Mouse (Mus musculus): ENCODE measurements around the gene Fbln1.

Gene Fbln1

DNA sequence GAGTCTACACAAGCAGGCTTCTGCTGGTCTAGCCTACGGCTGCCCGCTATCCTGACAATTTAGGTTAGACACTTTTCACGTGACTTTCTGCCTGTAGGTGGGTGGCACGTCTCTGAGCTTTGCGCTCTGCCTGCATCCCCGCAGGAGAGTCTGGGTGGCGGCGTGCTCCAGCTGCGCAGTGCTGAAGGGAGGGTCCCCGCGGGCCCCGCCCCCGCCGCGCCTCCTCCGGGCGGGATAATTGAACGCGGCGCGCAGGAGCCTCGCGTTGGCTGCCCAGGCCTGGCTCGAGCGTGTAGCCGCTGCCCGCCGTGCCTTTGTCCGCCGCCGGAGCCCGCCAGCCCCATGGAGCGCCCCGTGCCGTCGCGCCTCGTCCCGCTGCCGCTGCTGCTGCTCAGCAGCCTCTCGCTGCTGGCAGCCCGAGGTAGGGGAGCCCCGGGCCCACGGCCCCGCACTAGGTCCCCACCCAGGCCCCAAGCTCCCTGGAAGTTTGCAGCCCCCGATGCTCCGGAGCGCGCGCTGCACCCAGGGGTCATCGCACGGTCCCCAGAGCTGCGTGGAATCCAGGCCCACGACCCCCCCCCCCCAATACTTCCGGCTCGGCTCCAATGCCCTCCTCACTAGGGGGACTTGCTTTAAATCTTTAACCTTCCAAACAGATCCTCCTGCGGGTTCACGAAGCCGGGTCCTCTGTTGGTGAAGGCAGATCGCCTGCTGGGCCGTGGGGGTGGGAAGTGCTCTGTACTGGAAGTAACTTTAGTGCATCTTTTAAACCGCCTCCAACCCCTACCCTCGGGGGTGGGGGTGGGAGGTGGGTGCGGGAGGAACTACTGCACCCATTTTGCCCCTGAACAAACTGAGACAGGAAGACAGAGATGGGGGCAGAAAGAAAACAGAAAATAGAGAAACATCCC lies at the start of gene Fbln1:
Gene Fbln1, plus strand, starts transcription at position 158 of the 911 bp plus-strand sequence.
- peak; percentile 90 for DNase-seq

DNA sequence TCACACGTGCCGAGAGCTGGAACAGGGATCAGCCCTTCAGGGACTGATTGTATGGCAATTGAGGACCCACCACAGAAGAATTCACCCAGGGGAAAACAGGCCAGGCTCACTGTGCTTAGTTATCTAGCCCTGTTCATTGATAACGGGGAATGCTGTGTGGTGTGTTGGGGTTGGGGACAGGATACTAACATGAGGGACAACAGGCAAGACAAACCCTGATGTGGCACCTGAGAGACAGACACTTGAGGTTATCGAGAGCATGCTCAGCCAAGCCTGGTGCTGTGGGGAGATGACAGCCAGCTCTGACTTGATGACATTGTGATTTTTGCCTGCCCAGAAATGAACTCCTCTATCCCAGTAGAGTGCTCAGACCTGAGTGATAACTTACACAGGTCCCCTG lies 49.6 kb upstream of the Fbln1 start:
- DNase-seq, result no peak

DNA sequence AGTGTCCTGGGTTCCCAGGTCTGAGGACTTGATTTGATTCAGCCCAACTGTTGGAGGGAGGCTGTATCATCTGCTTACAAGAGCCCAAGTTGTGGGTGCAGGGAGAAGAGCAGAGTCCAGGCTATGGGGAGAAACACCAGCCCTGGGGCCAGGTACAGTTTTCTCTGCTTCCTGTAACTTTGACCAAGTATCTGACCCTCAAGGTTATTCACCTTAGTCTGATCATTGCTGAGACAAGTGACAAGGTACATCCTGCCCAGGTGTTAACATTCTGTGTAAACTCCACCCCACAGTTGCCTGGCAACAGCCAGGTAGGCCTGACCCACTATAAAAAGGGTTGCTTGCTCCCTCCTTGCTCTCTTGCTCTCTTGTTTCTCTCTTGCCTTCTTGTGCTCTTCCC lies 44.3 kb upstream of the Fbln1 start:
- DNase-seq, result no peak

DNA sequence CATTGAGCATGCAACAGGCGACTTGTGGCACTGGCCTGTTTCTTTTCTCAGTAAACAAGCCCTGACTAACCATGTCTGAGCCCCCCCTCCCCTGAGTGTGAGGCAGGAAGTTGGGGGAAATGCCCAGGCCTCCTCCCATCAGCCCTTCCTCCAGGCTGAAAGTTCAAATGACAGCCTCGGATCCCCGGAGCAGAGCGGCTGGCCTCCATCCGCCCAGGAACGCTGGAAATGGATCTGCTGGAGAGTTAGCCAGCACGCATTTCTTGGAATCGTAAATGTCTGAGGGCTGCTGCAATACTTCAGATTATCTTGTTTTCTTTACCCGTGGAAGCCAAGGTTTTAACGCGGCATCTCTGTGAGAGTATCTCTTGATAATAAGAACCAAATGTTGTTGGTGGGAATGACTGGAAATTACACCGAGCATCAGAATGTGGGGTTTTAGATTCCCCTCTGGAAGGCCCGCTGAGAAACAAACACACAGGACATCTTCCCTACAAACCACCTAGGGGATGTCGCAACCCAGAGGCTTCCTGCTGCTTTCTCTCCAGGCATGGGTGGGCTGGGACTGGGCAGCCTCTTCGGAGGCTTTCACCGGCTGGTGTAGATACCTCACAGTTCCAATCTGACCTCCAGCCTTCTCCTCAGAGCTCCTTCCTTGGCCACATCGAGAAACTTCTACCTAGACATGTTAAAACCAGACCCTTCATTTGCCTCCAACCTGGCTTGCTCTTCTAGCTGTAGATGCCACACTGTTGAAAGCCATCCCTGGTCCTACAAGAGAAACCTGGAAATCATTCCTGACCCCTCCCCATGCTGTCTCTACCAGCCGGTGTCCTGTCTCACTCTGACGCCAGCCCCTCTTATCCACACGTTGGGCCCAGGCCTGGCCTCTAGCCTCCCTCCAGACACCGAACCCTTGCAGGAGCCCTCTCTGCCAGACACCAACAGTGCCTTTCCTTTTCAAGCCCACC lies 42.8 kb upstream of the Fbln1 start:
- no peak for DNase-seq

DNA sequence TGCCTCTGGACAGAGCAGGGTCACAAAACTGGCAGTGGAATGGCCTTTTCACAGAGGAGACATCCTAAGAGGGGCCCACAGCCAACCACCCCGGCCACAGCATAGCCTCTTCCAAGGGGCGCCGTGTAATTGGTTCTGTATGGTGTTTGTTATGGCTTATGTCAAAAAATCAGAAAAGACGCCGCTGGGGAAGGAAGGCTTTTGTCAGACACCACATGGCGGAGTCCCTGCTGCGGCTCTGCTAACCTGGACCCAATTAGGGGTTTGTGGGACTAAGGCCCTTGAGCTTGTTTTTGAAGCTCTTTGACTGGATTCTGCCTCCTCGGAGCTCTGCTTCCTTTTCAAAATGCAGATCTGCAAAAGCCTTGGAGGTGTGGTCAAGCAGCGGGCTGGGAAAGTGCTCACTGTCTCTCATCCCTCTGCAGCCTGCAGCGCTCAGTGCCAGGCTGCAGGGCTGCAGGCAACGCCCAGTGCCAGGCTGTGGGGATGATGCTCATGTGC lies 39.3 kb upstream of the Fbln1 start:
- DNase-seq, result peak; percentile 35

DNA sequence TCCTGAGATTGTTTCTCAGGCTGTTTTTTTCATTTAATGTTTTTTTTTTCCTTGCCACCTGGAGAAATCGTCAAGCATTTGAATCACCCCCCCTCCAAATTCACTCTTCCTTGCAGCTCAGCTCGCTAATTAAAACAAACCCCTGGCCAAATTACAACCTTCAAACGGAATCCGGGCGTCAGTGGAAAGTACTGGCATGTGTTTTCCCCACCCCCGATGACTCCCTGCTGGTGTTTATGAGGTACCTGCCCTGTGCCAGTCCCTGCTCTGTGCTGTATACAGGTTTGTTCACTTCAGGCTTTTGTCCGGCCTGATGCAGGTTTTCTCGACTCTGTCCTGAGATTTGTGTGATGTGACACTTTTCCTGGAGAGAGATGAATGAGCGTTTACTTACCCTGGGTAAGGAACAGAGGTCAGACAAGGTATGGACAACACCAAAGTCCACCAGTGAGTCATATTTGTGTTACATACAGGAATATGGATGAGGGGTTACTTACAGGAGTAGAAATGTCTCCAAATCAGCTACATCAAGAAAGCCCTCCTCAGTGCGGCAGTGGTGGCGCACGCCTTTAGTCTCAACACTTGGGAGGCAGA lies 38.6 kb upstream of the Fbln1 start:
- DNase-seq, result no peak

DNA sequence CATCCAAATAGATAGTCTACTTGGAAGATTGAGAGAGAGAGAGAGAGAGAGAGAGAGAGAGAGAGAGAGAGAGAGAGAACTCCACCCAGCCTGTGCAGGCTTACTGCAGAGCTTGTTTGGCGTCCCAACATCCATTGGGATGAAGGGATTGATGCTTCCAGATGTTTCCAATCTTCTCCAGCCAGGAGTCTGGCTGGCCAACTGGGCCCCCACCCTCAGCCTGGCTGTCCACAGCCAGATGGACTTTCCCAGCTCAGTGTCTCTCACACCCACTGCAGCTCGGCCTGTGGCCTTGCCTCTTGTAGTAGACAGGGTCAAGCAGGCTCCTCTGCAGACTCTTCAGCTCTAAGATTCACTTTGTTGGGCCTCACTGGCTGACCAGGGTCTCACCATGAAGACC lies 33.7 kb upstream of the Fbln1 start:
- no peak for DNase-seq

DNA sequence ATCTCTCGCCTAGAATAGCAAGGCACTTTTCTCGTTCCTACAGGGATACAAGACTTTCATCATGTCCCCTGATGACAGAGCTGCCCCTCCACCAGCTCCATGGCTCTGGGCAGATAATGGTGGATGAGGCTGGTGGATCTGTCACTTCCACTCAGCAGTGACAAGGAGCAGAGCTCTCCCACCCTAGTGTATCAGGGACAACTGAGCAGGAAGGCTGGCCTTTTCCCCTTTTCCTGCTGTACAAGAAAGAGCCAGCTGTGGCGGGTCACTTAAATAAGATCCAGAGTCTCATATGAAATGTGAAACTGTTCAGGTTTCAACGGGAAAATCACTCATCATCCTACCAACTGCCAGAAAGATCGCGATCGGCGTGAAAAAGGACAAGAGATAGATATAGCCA lies 32.3 kb upstream of the Fbln1 start:
- DNase-seq, result peak; percentile 55

DNA sequence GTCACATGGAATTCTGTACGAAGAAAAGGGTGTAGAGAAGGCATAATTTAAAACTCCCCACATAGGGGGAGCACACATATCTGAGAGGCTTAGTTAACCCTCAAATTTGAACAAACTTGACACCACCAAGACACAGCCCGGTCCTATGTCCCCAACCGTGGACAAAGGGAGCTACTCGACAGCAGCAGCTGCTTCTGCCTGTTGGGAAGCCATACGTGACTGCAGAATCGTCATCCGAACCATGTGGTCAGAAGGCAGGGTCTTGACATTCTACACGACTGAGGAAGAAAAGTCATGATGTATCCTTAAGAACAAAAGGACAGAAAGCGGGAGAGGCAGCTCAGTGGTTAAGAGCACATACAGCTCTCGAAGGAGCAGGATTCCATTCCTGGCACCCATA lies 31.7 kb upstream of the Fbln1 start:
- no peak for DNase-seq

DNA sequence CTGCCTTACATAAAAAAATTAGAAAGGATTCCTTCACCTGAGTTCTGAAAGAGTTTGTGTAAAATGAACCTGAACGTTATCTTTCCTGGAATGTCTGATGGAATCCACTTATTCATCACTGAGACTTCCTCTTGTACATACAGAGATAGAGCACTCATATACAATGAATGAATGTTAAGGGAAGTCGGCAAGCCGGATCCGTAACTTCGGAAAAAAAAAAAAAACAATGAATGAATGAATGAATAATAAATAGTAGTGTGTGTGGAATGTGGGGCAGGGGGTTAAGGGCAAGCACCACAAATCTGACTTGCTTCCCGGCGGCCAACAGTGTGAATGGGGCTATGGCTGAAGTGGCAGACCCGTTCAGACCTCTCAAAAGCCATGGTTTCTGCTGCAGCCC lies 28.2 kb upstream of the Fbln1 start:
- DNase-seq, result peak; percentile 31

DNA sequence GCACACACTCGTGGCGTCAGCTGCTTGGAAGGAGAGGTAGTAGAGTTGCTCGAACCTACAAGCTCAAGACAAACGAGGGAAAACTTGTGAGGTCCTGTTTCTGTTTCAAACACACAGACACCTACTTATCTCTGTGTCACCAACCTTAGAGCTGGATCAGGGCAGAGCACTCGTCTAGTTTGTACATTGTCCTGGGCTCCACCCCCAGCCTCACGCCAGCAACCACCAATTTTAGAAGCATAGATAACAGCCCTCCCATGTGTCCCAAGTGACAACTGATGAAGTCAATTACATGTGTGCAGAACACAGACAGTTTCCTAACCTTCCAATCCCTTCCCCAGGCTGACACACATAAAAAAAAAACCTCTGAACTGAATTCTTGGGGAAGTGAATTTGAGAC lies 27.6 kb upstream of the Fbln1 start:
- DNase-seq, result no peak

DNA sequence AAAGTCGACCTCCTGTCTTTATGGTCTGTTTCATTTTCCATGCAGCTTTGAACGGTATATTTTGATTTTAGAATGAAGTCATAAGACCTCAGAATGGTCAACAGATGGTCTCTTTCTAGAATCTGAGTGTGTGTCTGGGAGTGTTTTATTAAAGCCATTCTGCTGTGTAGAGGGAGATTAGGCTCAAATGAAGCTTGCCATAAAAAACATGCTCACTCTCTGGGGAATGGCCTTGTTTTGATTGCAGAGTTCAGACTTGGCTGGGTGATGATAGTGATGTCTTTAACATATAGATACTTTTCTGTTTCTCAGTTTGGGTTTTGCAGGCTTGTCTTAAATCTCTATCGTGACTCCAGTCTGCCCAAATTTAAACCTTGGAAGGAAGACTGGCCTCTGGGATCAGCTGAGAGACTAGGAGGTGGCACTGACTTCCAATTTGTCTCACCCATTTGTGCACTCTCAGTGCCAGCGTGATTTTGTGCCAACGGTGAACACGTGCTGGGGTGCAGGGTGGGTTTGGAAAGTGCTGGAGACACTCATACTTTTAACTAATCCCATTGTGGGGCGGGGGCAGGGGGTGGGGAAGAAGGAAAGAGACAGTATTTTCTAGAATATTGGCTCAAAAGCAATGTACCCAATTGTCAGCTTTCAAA lies 26.1 kb upstream of the Fbln1 start:
- no peak for DNase-seq

DNA sequence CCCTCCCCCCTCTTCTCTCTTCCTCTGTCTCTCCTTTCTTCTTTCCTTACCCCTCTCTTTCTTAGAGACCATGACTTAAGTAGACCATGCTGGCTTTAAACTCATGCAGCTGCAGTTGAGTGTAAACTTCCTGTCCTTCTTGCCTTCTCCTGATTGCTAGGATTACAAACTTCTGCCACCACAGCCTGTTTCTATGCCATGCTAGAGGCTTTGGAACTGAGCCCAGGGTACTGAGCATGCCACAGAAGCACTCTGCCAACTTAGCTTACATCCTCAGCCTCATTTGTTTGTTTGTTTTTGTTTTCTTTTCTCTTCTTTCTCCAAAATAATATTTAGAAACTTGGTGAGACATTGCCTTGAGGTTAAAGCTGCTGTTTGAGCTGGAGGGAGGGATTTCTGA lies 25.4 kb upstream of the Fbln1 start:
- no peak for DNase-seq

DNA sequence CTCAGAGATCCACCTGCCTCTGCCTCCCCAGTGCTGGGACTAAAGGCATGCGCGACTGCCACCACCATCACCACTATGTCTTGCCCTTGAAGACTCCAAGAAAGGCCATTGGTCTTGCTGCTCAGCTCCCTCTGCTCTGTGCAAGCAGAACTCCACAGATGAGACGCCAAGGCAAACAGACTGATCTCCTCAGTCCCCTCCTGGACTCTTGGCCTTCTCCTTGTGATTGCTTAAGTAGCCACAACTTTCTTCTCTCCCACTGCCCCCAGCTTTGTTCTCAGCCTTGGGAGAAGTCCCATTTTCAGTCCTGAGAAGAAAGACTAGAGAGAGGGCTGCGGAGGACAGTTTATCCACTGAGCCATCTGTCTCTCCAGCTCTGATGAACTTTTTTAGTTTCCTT lies 23.7 kb upstream of the Fbln1 start:
- DNase-seq, result no peak

DNA sequence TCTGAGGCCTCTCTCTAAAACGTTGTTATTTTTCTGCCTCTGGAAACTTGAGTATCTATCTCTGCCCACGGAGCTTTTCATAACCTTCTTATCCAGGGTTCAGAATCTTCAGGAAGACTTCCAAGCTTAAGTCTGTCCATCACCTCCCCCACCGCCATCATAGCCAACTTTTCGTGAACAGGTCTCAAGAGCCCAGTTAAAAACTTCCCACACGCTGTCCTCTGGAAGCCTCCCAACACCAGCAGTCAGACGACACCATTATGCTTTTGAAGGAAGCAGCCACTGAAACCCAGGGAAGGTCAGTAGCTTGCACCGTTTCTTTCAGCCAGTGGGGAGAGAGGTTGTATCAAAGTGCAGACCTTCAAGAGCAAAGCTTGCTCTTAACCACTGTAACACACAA lies 18.8 kb upstream of the Fbln1 start:
- DNase-seq, result no peak

DNA sequence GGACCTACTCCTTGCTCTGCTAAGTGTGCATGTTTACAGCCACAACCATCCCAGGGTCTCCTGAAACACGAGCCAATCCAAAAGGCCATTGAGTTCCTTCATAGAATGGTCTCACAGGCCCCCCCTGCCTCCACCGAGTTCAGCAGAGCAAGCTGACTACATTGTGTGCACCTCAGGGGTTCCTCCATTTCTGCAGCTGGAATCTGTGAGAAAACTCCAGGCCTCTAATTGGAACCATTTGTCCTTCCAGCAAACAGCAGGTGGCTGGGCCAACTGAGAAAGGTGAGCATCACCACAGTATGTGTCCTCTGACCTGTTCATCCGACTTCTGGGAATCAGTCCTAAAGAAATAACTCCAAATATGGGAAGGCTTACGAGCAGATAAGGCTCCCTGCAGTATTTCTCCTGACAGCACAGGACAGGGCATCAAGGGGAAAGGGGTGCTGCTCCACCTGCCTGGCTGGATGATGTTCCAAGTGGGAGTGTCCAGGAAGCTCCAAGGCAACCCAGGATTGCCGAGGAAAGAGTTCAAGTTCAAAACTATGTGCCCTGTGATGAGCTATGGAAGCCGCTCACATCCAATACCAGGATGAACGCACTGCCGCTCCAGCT lies 17.5 kb upstream of the Fbln1 start:
- no peak for DNase-seq

DNA sequence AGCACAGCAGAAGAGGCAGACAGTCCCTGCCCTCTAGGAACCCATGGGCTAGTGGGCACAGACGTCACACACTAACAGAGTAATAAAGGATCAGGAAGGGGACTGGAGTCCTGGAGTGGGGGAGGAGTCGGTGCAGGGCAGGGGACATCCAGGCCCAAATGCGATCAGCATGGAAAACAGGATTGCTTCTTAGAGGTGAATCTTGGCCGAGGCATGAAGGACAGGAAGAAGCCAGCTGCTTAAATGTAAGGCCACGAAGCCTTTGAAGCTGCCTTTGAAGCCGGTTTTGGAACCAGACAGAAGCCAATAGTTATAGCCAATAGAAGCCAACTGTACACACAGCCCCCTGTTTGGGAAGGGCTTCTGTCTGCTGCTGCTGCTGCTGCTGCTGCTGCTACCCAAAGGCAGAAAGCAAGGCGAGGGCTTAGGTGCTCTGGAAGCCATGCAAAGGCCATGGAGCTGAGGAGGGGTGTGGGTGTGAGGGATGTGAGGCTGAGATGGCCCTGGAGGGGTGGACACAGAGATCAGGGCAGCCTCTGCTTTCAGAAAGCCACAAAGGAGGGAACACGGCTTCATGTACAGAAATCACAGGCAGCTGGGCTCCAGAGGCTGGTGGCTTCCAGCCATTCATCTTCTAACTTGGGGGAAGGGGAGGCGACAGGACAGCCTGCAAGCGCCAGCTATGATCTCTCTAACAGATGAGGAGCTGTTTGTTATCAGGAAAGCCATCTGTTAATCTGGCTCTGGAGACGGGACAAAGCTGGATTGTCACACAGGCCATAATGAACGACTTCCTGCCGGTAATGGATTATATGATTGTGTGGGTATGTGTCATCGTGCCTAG lies 5.1 kb upstream of the Fbln1 start:
- peak; percentile 52 for DNase-seq

DNA sequence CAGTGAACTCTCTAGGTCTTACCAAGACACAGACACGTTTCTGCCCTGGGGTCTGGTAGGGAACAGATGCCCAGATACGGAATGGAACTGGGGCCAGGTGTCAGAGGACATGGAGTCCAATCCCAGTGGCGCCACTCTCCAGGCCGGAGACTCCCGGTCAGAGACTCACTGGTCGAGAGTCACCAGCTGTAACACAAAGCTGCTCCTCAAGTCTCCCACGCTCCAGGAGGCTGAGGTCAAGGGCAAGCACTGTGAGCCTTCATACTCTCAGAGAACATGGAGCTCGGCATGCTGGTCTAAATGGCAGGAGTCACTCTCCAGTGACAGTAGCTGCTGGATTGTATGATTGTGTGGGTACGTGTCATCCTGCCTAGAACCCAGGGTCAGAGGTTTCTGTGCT lies 3.5 kb upstream of the Fbln1 start:
- DNase-seq, result no peak

DNA sequence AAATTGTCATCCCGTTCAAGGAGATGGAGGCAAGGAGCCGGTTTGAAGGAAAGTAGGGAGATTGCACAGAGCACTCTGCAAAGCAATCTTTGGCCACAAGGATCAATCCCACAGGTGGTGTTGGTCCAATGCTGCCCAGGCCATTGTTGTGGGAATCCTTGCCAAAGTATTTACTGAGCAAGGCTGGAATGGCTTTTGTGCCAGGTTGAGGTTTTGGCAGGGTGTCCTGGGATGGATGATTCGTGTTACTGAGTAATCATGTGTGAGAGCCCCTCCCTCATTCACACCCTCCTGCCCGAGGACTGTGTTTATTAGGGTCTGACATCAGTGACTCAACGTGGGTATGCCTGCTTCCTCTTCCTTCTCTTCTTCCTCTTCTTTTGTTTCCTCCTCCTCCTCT lies 3.0 kb upstream of the Fbln1 start:
- no peak for DNase-seq

DNA sequence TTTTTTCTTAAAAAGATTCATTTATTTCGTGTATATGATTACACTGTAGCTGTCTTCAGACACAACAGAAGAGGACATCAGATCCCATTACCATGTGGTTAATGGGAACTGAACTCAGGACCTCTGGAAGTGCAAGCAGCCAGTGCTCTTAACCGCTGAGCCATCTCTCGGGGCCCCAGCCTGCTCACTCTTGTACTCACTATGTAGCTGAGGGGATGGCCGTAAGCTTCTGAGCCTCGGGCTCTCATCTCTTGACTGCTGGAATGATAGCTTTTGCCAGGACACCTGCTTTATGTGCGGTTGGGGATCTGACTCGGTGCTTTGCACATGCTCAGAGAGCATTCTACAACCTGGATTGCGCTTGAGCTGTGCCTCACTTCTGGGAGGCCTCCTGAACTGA lies 1.4 kb upstream of the Fbln1 start:
- DNase-seq, result no peak

DNA sequence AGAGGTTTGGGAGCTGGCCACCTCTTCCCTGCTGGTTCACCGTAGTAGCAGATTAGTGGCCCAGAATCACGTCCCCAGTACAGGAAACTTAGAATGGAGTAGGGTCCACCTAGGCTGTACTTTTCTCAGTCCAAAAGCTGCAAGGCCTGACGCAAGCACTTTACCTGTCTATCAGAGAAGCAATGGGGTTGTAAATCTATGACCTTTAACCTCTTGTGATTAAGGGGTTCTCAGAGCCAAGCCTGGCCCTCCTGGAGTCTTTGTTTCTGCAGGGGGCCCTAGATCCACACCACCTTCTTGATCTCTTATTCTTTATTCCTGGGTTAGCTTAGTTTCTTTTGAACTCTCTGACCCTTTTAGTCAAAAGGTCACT lies 940 bp downstream of the Fbln1 start:
- DNase-seq, result no peak
